Mouse (Mus musculus) ES-CJ7 (cell line): ENCODE measurements around the gene Esp6.
"Not testable (repeated sequence)": the region's sequence is repeated elsewhere in the genome, so short reads cannot be mapped to it uniquely, and the experiment has no call there.

Experiments used
- DNase-seq: peaks from one replicate; pipeline ENCODE4 v3.0.0; 2011; ENCODE audit warnings: low read depth, low spot score

Esp6 gene

GRCm38 (mm10) chr17:40561207-40561606, at the start of gene Esp6:
Gene Esp6, plus strand, starts transcription at chr17:40561507.
- no peak for DNase-seq

DNA sequence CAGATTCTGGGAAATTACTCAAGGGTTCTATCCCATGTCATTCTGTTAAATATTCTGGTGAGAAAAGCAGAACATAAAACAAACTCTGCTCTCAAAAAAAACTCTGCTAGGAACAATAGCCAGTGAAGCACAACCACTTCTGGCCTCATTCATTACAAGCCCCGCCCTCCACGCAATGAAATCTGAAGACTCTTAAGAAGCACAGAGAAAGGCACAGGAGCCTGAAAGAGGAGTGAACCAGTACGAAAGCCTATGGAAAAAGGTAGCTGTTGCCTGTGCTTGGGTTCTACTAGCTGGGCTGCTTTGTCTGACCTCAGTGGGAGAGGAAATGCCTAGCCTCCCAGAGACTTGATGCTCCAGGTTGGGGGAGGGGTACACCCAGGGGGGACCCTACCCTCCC, 41.5 kb upstream of the Esp6 start, which contains the start of gene Esp8:
Gene Esp8 (plus strand): TSS at position 205 of the 400 bp plus-strand sequence.
- DNase-seq = peak; percentile 67

- no peak for DNase-seq
Observed at GRCm38 (mm10) chr17:40529813-40530212, 31.5 kb upstream of the Esp6 start.

- DNase-seq = no peak
Observed at GRCm38 (mm10) chr17:40531147-40531546, 30.2 kb upstream of the Esp6 start.

DNA sequence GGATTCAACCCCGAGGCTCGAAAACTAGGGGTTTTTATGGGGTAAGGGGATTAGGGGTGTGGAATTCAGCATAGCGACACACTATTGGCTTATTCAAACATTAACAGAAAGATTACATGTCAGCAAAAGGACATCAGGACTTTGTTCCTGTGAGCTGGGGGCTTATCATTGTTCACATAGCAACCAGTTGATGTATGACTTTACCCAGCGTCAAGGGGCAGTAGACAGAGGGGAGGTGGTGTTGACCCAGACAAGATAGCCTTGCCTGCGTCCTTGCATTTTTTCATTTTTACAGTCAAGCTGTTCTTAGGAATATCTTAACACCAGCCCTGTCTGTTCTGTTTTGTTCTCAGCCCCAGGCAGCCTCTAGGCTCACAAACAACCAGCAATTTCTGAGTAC, 14.3 kb upstream of the Esp6 start:
- DNase-seq = not testable (repeated sequence)

- DNase-seq = no peak
Observed at GRCm38 (mm10) chr17:40553470-40553869, 7.8 kb upstream of the Esp6 start.

DNA sequence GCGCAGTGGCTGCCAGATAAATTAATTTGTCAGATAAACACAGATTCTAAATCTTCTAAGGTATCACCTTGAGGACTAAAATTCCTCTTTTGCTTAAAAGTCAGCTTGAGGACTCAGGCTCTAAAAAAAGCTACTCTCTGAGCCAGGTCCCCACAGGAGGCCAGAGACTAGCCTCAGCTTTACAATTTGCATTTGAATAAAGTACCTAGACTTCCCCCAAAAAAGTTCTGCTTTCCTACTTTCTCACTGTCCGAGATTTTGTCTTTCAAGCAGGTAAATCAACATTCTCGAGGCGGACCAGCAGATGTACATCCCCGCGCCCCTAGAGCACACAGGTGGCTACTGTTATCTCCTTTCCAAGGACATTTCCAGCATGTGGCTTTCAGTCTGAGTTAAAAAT, 22.6 kb downstream of the Esp6 start:
- peak; percentile 68 for DNase-seq

DNA sequence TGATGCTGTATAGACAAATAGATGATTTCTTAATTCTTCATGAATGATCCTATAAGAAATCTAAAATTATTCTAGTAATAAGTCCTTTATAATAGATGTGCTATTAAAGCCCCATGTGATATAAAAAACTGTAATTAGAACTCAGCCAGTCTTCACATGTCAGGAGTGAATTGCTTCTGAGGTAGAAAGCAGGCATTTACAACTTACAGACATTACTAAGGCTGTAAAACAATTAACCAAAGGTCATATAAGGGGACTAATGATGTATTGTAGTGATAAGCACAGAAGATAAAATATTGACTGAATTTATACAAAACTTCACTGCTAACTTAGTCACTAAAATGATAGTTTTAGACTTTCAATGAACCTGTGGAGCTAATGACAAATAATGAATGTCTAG, 30.0 kb downstream of the Esp6 start:
- no peak for DNase-seq

GRCm38 (mm10) chr17:40598294-40598693, 37.0 kb downstream of the Esp6 start, which contains the start of gene Esp4:
Gene Esp4, plus strand, starts transcription at chr17:40598594.
- no peak for DNase-seq
